Mouse (Mus musculus) embryo, embryonic 11.5 days (tissue): Measurements from ENCODE around the gene Chrna5.

ENCODE experiments used
- DNase-seq: peaks from one replicate; pipeline ENCODE4 v3.0.0-alpha.2; 2012; ENCODE audit warnings: low read depth, low spot score

The Chrna5 gene

GRCm38 (mm10) chr9:55023326-55023725 is 42.6 kb downstream of the Chrna5 start:
- no peak for DNase-seq

DNA sequence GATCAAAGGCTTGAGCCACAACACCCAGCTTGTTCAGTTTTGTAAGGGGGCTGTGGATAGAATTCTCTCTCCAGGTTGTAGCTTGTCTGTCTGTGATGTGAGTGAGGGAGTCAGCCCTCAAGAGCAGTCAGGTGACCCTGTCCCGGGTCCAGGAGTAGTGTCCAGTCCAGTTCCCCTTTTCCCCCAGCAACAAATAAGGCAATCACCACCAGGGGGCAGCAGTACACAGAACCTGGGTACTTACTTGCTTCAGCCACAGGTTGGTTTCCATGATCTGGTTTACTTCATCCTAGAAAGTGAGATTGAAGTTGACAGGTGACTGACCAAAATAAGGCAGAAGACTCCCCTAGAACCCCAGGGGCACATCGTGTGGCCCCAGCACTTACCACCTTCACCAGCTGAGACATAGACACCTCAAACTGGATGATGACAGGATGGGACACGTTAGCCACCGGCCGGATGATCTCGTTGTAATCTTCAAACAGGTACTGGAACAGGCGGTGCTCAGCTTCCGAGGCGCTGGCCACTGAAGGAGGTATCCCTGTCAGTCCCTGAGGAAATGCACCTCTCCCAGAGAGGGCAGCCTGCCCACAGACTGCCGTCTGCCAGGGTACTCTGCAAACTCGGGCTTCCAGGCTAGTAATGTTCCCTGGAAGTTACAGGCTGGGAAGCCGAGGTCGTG is 43.4 kb downstream of the Chrna5 start:
- peak; percentile 74 for DNase-seq

DNA sequence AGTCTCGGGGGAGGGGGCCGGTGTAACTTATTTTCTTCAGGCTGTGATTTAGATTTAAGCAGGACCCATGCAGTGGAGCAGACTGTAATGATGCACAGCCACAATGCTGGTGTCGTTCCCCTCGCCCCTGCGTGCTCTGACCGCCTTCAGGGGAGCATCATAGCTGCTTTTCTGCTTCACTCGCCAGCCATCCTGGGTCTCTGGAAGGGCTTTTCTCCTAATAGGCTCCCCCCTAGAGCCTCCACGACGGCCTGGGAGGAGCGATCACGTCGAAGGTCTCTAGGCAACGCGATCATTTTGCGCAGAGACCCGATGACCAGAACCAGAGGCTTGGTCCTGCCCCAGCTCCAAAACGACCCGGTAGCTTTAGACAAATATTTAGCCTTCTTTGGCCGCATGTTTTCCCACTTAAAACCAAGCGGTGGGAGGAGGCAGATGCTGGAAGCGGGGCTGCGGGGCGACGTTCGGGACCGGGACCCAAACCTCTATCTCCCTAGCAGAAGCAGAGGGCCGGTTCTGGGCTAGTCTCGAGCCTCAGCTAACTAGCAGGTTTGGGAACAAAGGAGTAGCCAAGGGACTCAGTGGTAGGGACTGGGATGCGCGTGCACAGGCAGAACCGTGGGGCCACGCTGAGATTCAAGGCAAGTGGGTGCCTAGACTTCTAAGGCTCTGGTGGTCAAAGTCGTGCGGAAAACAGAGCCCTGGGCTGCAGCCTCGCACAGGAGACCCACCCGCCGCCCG is 45.0 kb downstream of the Chrna5 start:
- DNase-seq = no peak

- peak; percentile 31 for DNase-seq
Measured at GRCm38 (mm10) chr9:55026275-55026663, 45.6 kb downstream of the Chrna5 start, which contains the start of gene Chrna3. Gene Chrna3, minus strand, starts transcription at chr9:55026562.

DNA sequence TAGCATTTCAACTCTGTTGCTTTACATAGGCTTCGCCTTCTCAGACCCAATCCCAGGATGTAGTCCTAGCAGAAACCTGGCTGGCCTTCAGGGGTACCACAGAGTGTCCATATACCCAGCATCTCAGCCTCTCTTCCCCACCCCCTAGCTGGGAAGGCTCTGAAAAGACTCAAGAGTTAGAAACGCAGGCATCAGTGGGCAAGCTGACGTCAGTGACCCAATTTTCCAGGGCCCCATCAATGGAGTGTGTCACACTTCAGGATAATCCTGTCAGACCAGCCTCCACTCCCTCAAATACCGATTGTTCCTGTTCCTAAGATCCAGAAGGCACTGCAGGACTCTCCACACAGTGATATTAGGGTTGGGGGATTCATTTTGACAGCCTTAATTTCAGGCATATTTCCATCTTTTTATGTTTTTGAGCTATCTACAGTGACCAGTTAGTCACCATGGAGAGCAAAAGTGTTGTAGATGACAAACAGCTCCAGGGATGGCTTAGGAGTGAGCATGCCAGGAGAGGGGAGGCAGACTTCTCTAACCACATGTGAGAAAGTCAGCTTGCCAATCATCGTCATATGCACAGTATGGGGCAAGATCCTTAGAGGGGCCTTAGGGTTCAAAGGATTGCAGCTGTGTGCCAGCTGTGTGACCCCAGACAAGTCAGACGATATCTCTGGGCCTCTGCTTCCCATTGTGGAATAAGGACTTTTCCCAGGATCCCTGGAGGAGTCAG is 50.9 kb downstream of the Chrna5 start:
- DNase-seq = no peak

DNA sequence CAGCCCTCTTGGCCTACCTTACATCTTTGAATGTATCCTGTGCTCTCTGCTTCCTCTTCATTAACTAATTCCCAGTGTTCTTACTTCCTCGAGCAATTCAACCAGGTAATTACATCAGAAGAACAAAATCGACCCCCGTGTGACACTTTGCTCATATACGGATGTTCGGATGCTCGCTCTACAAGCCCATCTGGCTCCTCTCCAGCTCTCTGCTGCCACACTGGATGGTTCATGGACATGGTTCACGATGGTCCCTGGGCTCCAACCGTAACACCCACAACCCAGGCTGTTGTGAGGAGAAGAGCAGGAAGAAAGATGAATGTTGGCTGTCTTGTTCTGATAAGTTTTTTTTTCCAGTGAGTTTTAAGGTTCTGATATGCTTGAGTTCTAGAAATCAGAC is 58.3 kb downstream of the Chrna5 start:
- DNase-seq = no peak

DNA sequence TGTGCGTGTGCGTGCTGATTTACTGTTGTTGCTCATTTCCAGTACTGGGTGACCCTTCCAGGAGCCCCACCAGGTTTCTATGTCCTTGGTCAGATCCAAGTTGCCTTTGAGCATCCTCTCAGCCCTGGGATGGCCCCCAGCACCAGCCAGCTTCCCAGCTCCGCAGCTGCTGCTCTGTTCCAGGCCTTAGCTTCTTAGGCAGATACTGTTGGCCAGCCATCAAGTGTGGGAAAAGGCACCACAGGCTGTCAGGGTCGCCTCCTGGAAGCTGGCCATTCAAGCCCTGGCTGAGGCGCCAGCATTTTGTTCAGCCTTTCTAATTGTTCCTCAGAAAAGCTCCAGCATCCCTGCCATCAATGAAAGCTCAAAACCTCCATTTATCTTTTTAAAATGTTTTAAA is 59.3 kb downstream of the Chrna5 start:
- no peak for DNase-seq

- no peak for DNase-seq
Measured at GRCm38 (mm10) chr9:55041389-55041788, 60.7 kb downstream of the Chrna5 start.

- DNase-seq = no peak
Measured at GRCm38 (mm10) chr9:55043688-55044087, 63.0 kb downstream of the Chrna5 start.

GRCm38 (mm10) chr9:55045001-55045400 is 64.3 kb downstream of the Chrna5 start:
- no peak for DNase-seq

GRCm38 (mm10) chr9:55046764-55047163 is 66.1 kb downstream of the Chrna5 start:
- no peak for DNase-seq

- DNase-seq = no peak
Measured at GRCm38 (mm10) chr9:55048211-55048880, 67.7 kb downstream of the Chrna5 start, which contains the start of gene Chrnb4. Gene Chrnb4, minus strand, starts transcription at chr9:55048779.

DNA sequence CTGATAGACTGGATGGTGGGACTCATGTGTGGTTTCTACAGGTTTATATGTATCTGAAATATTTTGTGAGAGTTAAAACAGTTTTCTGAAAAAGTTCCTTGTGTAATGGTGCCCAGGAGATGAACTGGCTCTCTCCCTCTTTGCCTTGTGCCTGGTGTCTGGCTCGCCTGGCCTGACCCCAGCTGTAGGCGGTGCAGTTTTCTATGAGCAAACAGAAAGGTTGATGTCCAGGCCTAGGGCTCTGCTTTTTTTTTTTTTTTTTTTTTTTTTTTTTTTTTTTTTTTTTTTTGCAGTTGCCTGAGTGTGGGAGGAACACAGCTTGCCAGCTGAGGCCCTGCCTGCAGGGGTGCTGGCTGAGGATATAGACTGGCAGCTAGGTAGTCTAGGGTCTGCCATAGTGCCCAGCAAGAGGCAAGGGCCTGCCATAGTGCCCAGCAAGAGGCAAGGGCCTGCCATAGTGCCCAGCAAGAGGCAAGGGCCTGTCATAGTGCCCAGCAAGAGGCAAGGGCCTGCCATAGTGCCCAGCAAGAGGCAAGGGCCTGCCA is 74.8 kb downstream of the Chrna5 start:
- DNase-seq = no peak
